Mouse (Mus musculus) bone marrow macrophage, adult 2 months (primary cell): ENCODE results near the gene Nomo1. TPM values are rescaled to one million over a fixed set of nuclear protein-coding genes. Genes with fewer than 3 reads are reported as not detected.

Experiments
- H3K27ac ChIP-seq: 2 replicates; pipeline ENCODE4 v1.5.1; 2012; ENCODE audit warnings: low read depth, low read length; ENCODE audit not compliant: insufficient read depth
- H3K4me1 ChIP-seq: 2 replicates; pipeline ENCODE4 v1.6.1; 2012; ENCODE audit warnings: low read length; ENCODE audit not compliant: control insufficient read depth, insufficient read depth
- H3K4me3 ChIP-seq: 2 replicates; pipeline ENCODE4 v1.5.1; 2012; ENCODE audit warnings: mild to moderate bottlenecking, low read length, moderate library complexity; ENCODE audit not compliant: insufficient read depth
- CTCF ChIP-seq: IDR thresholded peaks from 2 replicates; pipeline ENCODE4 v1.5.1; 2012; ENCODE audit warnings: low read depth, mild to moderate bottlenecking, low read length, moderate library complexity
- POLR2A ChIP-seq: IDR thresholded peaks from 2 replicates; pipeline ENCODE4 v1.6.1; 2012; ENCODE audit warnings: mild to moderate bottlenecking, low read depth, low read length, borderline replicate concordance
- polyA plus RNA-seq: library from polyadenylated mRNA; stranded (reverse); fragments of >200 nt; gene quantifications from 2 replicates; pipeline ENCODE4 v1.2.4, GENCODE M21; 2012; ENCODE audit not compliant: missing spikeins, insufficient read depth, insufficient read length

The Nomo1 gene
- polyA plus RNA-seq, 1 experiment, result 16.8 TPM

- Histone ChIP-seq H3K4me3 (no peak overlapping the region), H3K4me1 (peaks cover 9% of the 10 kb centered on the region), H3K27ac (no peak overlapping the region)
- TF ChIP-seq POLR2A, result no peak
- no peak for TF ChIP-seq CTCF
Observed at GRCm38 (mm10) chr7:46111938-46112337, 78.4 kb downstream of the Nomo1 start.

GRCm38 (mm10) chr7:46113435-46113834, 79.9 kb downstream of the Nomo1 start:
- TF ChIP-seq POLR2A, result no peak
- TF ChIP-seq CTCF, result no peak
- Histone ChIP-seq H3K4me1 (peaks cover 9% of the 10 kb centered on the region), H3K27ac (no peak overlapping the region), H3K4me3 (no peak overlapping the region)

- no peak overlapping the region for H3K4me3 ChIP-seq
- TF ChIP-seq CTCF (no peak), POLR2A (no peak)
- peaks cover 9% of the 10 kb centered on the region for H3K4me1 ChIP-seq
- no peak overlapping the region for H3K27ac ChIP-seq
Observed at GRCm38 (mm10) chr7:46116118-46116581, 82.7 kb downstream of the Nomo1 start.

GRCm38 (mm10) chr7:46117035-46117434, 83.5 kb downstream of the Nomo1 start:
- TF ChIP-seq CTCF (no peak), POLR2A (no peak)
- Histone ChIP-seq H3K4me3 (no peak overlapping the region), H3K4me1 (peaks cover 2% of the 10 kb centered on the region), H3K27ac (no peak overlapping the region)

GRCm38 (mm10) chr7:46122964-46123363, 89.5 kb downstream of the Nomo1 start:
- H3K4me1 ChIP-seq, result no peaks in the 10 kb centered on the region
- no peak for TF ChIP-seq POLR2A
- TF ChIP-seq CTCF, result no peak
- H3K27ac ChIP-seq, result no peak overlapping the region
- no peak overlapping the region for H3K4me3 ChIP-seq

- peaks cover 2% of the 10 kb centered on the region for H3K4me1 ChIP-seq
- TF ChIP-seq POLR2A (no peak), CTCF (no peak)
- H3K4me3 ChIP-seq, result no peak overlapping the region
- no peak overlapping the region for H3K27ac ChIP-seq
Observed at GRCm38 (mm10) chr7:46124460-46124859, 91.0 kb downstream of the Nomo1 start.

GRCm38 (mm10) chr7:46125340-46125739, 91.8 kb downstream of the Nomo1 start:
- TF ChIP-seq POLR2A, result no peak
- TF ChIP-seq CTCF, result no peak
- Histone ChIP-seq H3K27ac (no peak overlapping the region), H3K4me3 (no peak overlapping the region), H3K4me1 (peaks cover 9% of the 10 kb centered on the region)

- peaks cover 31% of the 10 kb centered on the region for H3K4me1 ChIP-seq
- TF ChIP-seq POLR2A (no peak), CTCF (no peak)
- H3K27ac ChIP-seq, result no peak overlapping the region
- H3K4me3 ChIP-seq, result no peak overlapping the region
Observed at GRCm38 (mm10) chr7:46128196-46128595, 94.7 kb downstream of the Nomo1 start.

- Histone ChIP-seq H3K4me1 (peaks cover 31% of the 10 kb centered on the region), H3K4me3 (no peak overlapping the region), H3K27ac (no peak overlapping the region)
- TF ChIP-seq CTCF, result no peak
- no peak for TF ChIP-seq POLR2A
Observed at GRCm38 (mm10) chr7:46129463-46130179, 96.1 kb downstream of the Nomo1 start.

- peaks cover 31% of the 10 kb centered on the region for H3K4me1 ChIP-seq
- no peak overlapping the region for H3K4me3 ChIP-seq
- no peak for TF ChIP-seq CTCF
- no peak for TF ChIP-seq POLR2A
- H3K27ac ChIP-seq, result no peak overlapping the region
Observed at GRCm38 (mm10) chr7:46130723-46131122, 97.2 kb downstream of the Nomo1 start.

GRCm38 (mm10) chr7:46131266-46131665, 97.8 kb downstream of the Nomo1 start:
- TF ChIP-seq CTCF (no peak), POLR2A (0 out of 2 replicates have a peak, but pooled peaks have one; percentile 32)
- Histone ChIP-seq H3K4me3 (no peak overlapping the region), H3K4me1 (peaks cover 31% of the 10 kb centered on the region), H3K27ac (no peak overlapping the region)
